Mouse (Mus musculus) kidney, postnatal 36 days (tissue): ENCODE measurements around the gene Armc3.
"Not testable (repeated sequence)": the region's sequence is repeated elsewhere in the genome, so short reads cannot be mapped to it uniquely, and the experiment has no call there.

Experiments used
- DNase-seq, 2 experiments: peaks; one replicate each; pipeline ENCODE4 v3.0.0; 2021 to 2022; ENCODE audit warnings: mixed read lengths in 2 of 2

The Armc3 gene

GRCm38 (mm10) chr2:19275602-19276539 is 76.8 kb downstream of the Armc3 start:
- peak; percentile 77 to 89 for DNase-seq

- DNase-seq = no peak
Observed at GRCm38 (mm10) chr2:19280331-19280730, 81.2 kb downstream of the Armc3 start.

GRCm38 (mm10) chr2:19292366-19292765 is 93.3 kb downstream of the Armc3 start:
- DNase-seq = no peak

GRCm38 (mm10) chr2:19300345-19301089 is 101.4 kb downstream of the Armc3 start:
- no peak for DNase-seq

- DNase-seq = no peak
Observed at GRCm38 (mm10) chr2:19301251-19301650, 102.1 kb downstream of the Armc3 start.

- not testable (repeated sequence) for DNase-seq
Observed at GRCm38 (mm10) chr2:19303087-19303486, 104.0 kb downstream of the Armc3 start.

GRCm38 (mm10) chr2:19310498-19310897 is 111.4 kb downstream of the Armc3 start:
- DNase-seq = no peak

- no peak for DNase-seq
Observed at GRCm38 (mm10) chr2:19316056-19316455, 117.0 kb downstream of the Armc3 start.

- DNase-seq = no peak
Observed at GRCm38 (mm10) chr2:19316691-19317090, 117.6 kb downstream of the Armc3 start.

- not testable (repeated sequence) for DNase-seq
Observed at GRCm38 (mm10) chr2:19317151-19317812, 118.2 kb downstream of the Armc3 start.

- DNase-seq = no peak
Observed at GRCm38 (mm10) chr2:19318499-19318898, 119.4 kb downstream of the Armc3 start.

- no peak for DNase-seq
Observed at GRCm38 (mm10) chr2:19319284-19319683, 120.2 kb downstream of the Armc3 start.

GRCm38 (mm10) chr2:19322448-19322847 is 123.3 kb downstream of the Armc3 start:
- DNase-seq = no peak

- DNase-seq = no peak
Observed at GRCm38 (mm10) chr2:19326376-19326775, 127.3 kb downstream of the Armc3 start.

GRCm38 (mm10) chr2:19327811-19328210 is 128.7 kb downstream of the Armc3 start:
- no peak for DNase-seq

- DNase-seq = peak in 1 of 2 experiments; percentile 12
Observed at GRCm38 (mm10) chr2:19343901-19344635, 145.0 kb downstream of the Armc3 start.

GRCm38 (mm10) chr2:19344636-19345413 is 145.7 kb downstream of the Armc3 start:
- peak; percentile 86 to 95 for DNase-seq

GRCm38 (mm10) chr2:19345414-19345964 is 146.4 kb downstream of the Armc3 start:
- DNase-seq = no peak

- DNase-seq = no peak
Observed at GRCm38 (mm10) chr2:19348454-19348853, 149.4 kb downstream of the Armc3 start.

- DNase-seq = no peak
Observed at GRCm38 (mm10) chr2:19350167-19350566, 151.1 kb downstream of the Armc3 start.

- no peak for DNase-seq
Observed at GRCm38 (mm10) chr2:19351615-19352253, 152.6 kb downstream of the Armc3 start.
